Mouse (Mus musculus): Measurements from ENCODE around the gene Slc36a2.
"Not testable (repeated sequence)": the region's sequence is repeated elsewhere in the genome, so short reads cannot be mapped to it uniquely, and the experiment has no call there.

Gene Slc36a2

DNA sequence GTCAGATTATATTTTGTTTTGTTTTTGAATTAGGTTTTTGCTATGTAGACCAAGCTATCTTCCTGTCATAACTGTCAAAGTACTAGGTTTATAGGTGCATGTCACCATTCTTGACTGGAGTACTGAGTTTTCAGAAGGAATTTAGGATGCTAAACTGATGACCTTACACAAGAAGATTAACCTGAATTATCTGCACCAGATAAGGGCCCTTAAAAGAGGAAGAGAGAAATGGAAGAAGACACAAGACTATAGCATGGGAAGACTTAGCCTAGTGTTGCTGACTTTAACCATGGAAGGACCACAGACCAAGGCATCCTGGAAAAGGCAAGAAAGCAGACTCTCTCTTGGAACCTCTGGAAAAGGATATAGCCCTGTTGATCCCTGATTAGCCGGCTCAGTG lies 51.7 kb downstream of the Slc36a2 start:
- no peak for DNase-seq (ENCODE audit: low spot score)

GRCm38 (mm10) chr11:55131946-55132345 lies 52.9 kb downstream of the Slc36a2 start:
- no peak for DNase-seq (ENCODE audit: low spot score)

GRCm38 (mm10) chr11:55131077-55131742 lies 53.7 kb downstream of the Slc36a2 start:
- peak; percentile 83 for DNase-seq (ENCODE audit: low spot score)

DNA sequence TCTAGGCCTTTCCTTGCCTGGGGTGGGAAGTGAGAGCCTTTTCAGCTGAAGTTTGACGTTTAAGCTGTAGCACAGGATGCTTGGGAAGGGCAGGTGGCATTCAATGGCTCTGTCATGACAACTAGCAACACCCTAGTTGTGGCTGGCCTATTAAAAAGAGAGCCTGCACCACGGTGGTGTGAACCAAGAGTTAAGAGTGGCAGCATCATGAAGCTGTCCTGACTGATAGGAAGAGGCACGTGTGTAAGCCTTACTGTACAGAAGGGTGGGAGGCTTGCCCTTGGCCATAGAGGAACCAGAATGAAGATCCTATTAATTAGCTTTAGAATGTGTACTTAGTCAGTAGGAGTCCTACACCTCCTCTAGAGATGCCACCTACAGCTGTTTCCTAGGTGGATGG lies 56.5 kb downstream of the Slc36a2 start:
- DNase-seq (ENCODE audit: low spot score): no peak

DNA sequence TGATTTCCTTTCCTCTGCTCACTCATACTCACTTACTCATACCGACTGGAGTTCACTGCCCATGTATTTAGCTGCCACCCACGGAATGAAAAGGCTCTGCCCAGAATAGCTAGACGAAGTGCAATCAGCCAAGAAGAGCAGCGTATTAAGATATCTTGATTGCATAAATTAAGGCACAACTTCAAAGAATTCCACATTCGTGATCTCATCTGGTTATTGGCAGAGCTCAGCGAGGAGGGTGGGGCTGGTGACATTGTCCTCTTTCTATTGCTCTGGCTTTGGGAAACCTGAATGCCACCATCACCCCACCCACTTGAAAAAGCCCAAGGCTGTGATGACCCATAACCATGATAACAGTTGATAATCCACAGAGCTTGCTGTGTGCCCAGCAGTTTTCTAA lies 56.9 kb downstream of the Slc36a2 start:
- DNase-seq (ENCODE audit: low spot score): no peak

DNA sequence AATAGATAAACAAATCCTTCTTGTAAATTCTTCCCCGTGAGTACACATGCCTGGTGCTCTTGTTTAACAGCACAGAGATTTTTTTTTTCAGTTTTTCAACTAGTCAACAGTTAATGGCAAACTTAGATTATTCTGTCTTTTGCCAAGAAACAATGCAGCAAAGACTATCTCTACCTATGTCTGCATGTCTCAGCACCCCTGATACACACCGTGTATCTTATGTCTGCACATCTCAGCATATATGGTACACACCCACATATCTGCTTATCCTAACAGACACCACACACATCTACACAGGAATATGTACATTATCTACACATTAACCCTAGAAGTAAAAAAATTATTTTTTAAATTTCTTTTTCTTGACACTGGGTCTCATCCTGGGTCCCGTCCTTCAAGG lies 58.2 kb downstream of the Slc36a2 start:
- DNase-seq (ENCODE audit: low spot score): no peak

DNA sequence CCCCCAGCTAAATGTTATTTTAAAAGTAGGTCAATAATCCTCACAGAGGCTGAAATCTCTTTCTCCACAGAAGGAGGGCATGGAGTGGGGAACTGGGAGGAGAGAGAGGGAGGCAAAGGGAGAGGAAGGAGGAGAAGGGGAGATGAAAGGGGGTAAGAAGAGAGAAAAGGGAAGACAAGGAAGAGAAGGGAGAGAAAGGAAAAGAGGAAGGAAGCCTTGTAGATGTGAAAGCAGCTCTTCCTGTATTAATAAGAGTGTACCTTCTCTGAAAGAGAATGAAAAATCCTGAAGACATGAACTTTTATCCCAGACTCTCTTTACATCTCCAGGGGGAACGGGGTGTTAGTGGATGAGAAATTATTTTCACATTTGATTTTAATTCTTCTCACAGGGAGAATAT lies 63.4 kb downstream of the Slc36a2 start:
- DNase-seq (ENCODE audit: low spot score): no peak

- DNase-seq (ENCODE audit: low spot score): peak; percentile 71
These were observed 64.0 kb downstream of the Slc36a2 start for GRCm38 (mm10) chr11:55120821-55121271.

GRCm38 (mm10) chr11:55120279-55120678 lies 64.6 kb downstream of the Slc36a2 start:
- DNase-seq (ENCODE audit: low spot score): no peak

- DNase-seq (ENCODE audit: low spot score): no peak
These were observed 67.8 kb downstream of the Slc36a2 start for GRCm38 (mm10) chr11:55117031-55117430.

- DNase-seq (ENCODE audit: low spot score): no peak
These were observed 68.9 kb downstream of the Slc36a2 start for GRCm38 (mm10) chr11:55116004-55116403.

DNA sequence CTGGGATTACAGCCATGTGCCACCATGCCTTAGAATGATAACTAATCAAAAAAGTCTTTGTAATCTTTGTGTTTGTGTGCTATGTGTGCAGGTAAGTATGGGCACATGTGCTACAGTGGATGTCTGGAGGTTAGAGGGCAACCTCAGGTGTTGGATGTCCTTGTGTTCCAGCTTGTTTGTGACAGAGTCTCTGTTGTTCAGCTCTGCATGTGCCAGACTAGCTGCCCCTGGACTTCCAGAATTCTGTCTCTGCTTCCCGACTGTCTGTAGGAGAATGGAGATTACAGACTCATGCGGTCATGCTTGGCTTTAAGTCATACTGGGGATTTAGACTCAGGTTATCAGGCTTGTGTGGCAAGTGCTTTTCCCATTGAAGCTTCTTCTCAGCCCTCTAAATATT lies 70.6 kb downstream of the Slc36a2 start:
- no peak for DNase-seq (ENCODE audit: low spot score)

DNA sequence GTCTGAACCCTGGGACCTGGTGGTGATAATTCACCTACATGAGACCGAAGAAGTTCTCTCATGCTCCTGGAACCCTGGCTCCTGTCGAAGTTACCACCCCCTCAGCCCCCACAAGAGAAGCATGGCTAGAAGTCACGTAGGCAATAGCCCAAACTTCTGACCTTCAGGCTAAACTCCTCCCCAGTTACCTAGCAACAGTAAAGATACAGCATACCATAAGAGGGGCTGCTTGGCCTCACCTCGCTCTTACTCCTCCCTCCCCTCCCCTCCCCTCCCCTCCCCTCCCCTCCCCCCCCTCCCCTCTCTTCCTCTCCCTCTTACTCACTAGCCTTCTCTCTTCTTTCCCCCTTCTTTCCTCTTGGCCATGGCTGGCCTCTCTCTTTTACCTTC lies 71.0 kb downstream of the Slc36a2 start:
- not testable (repeated sequence) for DNase-seq (ENCODE audit: low spot score)

- DNase-seq (ENCODE audit: low spot score): peak; percentile 27
These were observed 71.5 kb downstream of the Slc36a2 start for GRCm38 (mm10) chr11:55113209-55113860.

- DNase-seq (ENCODE audit: low spot score): no peak
These were observed 74.2 kb downstream of the Slc36a2 start for GRCm38 (mm10) chr11:55110566-55111169.

GRCm38 (mm10) chr11:55109521-55110300 lies 75.2 kb downstream of the Slc36a2 start:
- no peak for DNase-seq (ENCODE audit: low spot score)

Measured in T-cell, adult 2 months (primary cell).